Mouse (Mus musculus): ENCODE data around the gene Ampd3. TPM values are rescaled to one million over a fixed set of nuclear protein-coding genes. Genes with fewer than 3 reads are reported as not detected.
A peak's percentile ranks its signal among the peaks of the same experiment; 100 is the strongest.

The Ampd3 gene
- total RNA-seq, 1 experiment from 2014 or later, result 13.4 TPM

GRCm38 (mm10) chr7:110821653-110822052 lies 53.6 kb downstream of the Ampd3 start:
- ATAC-seq (replicated peaks; ENCODE audit: insufficient number of reproducible peaks, low FRiP score, low TSS enrichment, poor library complexity, severe bottlenecking), result no peak

- ATAC-seq (replicated peaks; ENCODE audit: insufficient number of reproducible peaks, low FRiP score, low TSS enrichment, poor library complexity, severe bottlenecking), result no peak
These were observed 54.0 kb downstream of the Ampd3 start for GRCm38 (mm10) chr7:110822055-110822454.

GRCm38 (mm10) chr7:110823076-110823475 lies 55.1 kb downstream of the Ampd3 start:
- ATAC-seq (replicated peaks; ENCODE audit: insufficient number of reproducible peaks, low FRiP score, low TSS enrichment, poor library complexity, severe bottlenecking), result no peak

GRCm38 (mm10) chr7:110823593-110823992 lies 55.6 kb downstream of the Ampd3 start:
- ATAC-seq (replicated peaks; ENCODE audit: insufficient number of reproducible peaks, low FRiP score, low TSS enrichment, poor library complexity, severe bottlenecking), result peak; percentile 50; the same call in 1 of the 2 replicates

- ATAC-seq (replicated peaks; ENCODE audit: insufficient number of reproducible peaks, low FRiP score, low TSS enrichment, poor library complexity, severe bottlenecking), result peak; percentile 81
These were observed 56.3 kb downstream of the Ampd3 start for GRCm38 (mm10) chr7:110823995-110824953.

- no peak for ATAC-seq (replicated peaks; ENCODE audit: insufficient number of reproducible peaks, low FRiP score, low TSS enrichment, poor library complexity, severe bottlenecking)
These were observed 65.0 kb downstream of the Ampd3 start for GRCm38 (mm10) chr7:110833024-110833423.

GRCm38 (mm10) chr7:110834018-110834417 lies 66.0 kb downstream of the Ampd3 start:
- ATAC-seq (replicated peaks; ENCODE audit: insufficient number of reproducible peaks, low FRiP score, low TSS enrichment, poor library complexity, severe bottlenecking), result no peak

- no peak for ATAC-seq (replicated peaks; ENCODE audit: insufficient number of reproducible peaks, low FRiP score, low TSS enrichment, poor library complexity, severe bottlenecking)
These were observed 66.5 kb downstream of the Ampd3 start for GRCm38 (mm10) chr7:110834522-110834921.

- peak; percentile 90 for ATAC-seq (replicated peaks; ENCODE audit: insufficient number of reproducible peaks, low FRiP score, low TSS enrichment, poor library complexity, severe bottlenecking)
These were observed 72.3 kb downstream of the Ampd3 start for GRCm38 (mm10) chr7:110840332-110840731.

- ATAC-seq (replicated peaks; ENCODE audit: insufficient number of reproducible peaks, low FRiP score, low TSS enrichment, poor library complexity, severe bottlenecking), result peak; percentile 87
These were observed 76.2 kb downstream of the Ampd3 start, which contains the start of gene Rnf141 for GRCm38 (mm10) chr7:110843916-110844874. Gene Rnf141 (minus strand): TSS chr7:110844457.

GRCm38 (mm10) chr7:110847321-110847720 lies 79.3 kb downstream of the Ampd3 start:
- no peak for ATAC-seq (replicated peaks; ENCODE audit: insufficient number of reproducible peaks, low FRiP score, low TSS enrichment, poor library complexity, severe bottlenecking)

- no peak for ATAC-seq (replicated peaks; ENCODE audit: insufficient number of reproducible peaks, low FRiP score, low TSS enrichment, poor library complexity, severe bottlenecking)
These were observed 80.4 kb downstream of the Ampd3 start for GRCm38 (mm10) chr7:110848371-110848770.

GRCm38 (mm10) chr7:110851541-110852203 lies 83.7 kb downstream of the Ampd3 start:
- no peak for ATAC-seq (replicated peaks; ENCODE audit: insufficient number of reproducible peaks, low FRiP score, low TSS enrichment, poor library complexity, severe bottlenecking)

- no peak for ATAC-seq (replicated peaks; ENCODE audit: insufficient number of reproducible peaks, low FRiP score, low TSS enrichment, poor library complexity, severe bottlenecking)
These were observed 85.6 kb downstream of the Ampd3 start for GRCm38 (mm10) chr7:110853611-110854010.

GRCm38 (mm10) chr7:110854519-110854918 lies 86.5 kb downstream of the Ampd3 start:
- no peak for ATAC-seq (replicated peaks; ENCODE audit: insufficient number of reproducible peaks, low FRiP score, low TSS enrichment, poor library complexity, severe bottlenecking)

GRCm38 (mm10) chr7:110854927-110855546 lies 87.0 kb downstream of the Ampd3 start:
- ATAC-seq (replicated peaks; ENCODE audit: insufficient number of reproducible peaks, low FRiP score, low TSS enrichment, poor library complexity, severe bottlenecking), result no peak

- ATAC-seq (replicated peaks; ENCODE audit: insufficient number of reproducible peaks, low FRiP score, low TSS enrichment, poor library complexity, severe bottlenecking), result peak; percentile 35; the same call in 1 of the 2 replicates
These were observed 87.6 kb downstream of the Ampd3 start for GRCm38 (mm10) chr7:110855604-110856003.

- no peak for ATAC-seq (replicated peaks; ENCODE audit: insufficient number of reproducible peaks, low FRiP score, low TSS enrichment, poor library complexity, severe bottlenecking)
These were observed 92.1 kb downstream of the Ampd3 start for GRCm38 (mm10) chr7:110860129-110860528.
